Mouse (Mus musculus): ENCODE results near the gene Gm10226. TPM values are rescaled to one million over a fixed set of nuclear protein-coding genes. Genes with fewer than 3 reads are reported as not detected.
"Not testable (repeated sequence)": the region's sequence is repeated elsewhere in the genome, so short reads cannot be mapped to it uniquely, and the experiment has no call there.

Gm10226 gene
- polyA plus RNA-seq, 1 experiment from 2014 or later: 14.9 TPM

DNA sequence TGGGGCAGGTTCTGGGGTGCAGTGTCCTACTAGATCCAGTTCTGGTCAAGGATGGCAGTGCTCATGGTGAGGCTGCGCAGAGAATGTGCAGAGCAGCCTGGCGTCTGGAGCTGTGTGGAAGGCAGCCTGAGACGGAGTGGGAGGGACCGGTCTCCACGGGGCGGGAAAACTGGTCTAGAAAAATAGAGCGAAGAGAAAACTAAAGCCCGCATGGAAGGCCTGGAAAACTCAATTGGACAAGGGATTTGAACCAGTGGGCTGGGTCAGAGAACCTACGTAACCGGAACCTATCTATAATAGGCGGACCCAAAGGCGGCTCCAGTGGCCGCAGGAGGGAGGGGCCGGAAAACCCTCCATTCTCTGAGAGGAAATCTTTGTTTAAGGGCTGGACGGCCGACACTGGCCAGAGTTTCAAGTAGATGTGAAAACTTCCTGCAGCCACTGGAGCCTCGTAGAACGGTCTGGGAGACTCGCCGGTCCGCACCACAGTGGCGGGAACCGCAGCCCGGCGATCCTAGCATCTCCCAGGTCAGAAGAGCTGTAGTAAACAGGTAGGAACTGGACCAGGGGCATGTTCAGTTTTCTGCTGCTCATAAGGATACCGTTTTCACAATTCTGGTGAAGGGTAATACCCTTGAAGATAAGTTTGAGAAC, 15.8 kb downstream of the Gm10226 start, which contains the start of gene Zfp760:
TSS of gene Zfp760 (plus strand) at position 399 of the 654 bp plus-strand sequence.
- H3K4me1 ChIP-seq: peaks cover 10% of the 10 kb centered on the region
- WGBS: 4% methylated on average over 26 of the region's 26 CpGs
- H3K4me2 ChIP-seq (replicated peaks): peak within 1 kb of the TSS; percentile 60
- peak; percentile 97 for ATAC-seq (ENCODE audit: low FRiP score, low read depth)
- peak within 1 kb of the TSS; percentile 86 for H3K27ac ChIP-seq (replicated peaks)
- H3K27me3 ChIP-seq: no peaks in the 10 kb centered on the region
- peak within 1 kb of the TSS; percentile 68 for H3K9ac ChIP-seq (replicated peaks)
- no peaks in the 10 kb centered on the region for H3K9me3 ChIP-seq
- peak within 1 kb of the TSS; percentile 60 for H3K4me3 ChIP-seq
- peaks cover 19% of the 10 kb centered on the region for H3K36me3 ChIP-seq

DNA sequence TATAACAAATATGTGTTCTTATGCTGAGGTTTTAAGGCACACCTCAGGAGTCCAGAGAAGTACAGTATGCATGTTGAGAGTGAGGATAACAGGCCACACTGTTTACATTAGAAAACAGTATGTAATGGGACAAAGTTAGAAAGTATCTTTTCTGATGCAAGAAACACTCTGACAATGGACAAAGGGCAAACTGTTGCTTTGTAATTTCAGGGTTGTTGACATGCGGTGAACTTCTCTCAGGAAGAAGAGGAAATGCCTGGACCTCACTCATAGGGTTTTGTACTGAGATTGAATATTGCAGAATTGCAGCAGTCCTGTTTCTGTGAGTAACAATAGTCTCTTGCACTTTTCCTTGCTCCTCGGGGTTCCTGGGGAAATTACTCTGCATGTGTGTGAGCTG, 16.7 kb downstream of the Gm10226 start:
- WGBS: 39% methylated on average over 2 of the region's 2 CpGs
- Histone ChIP-seq H3K36me3 (peaks cover 22% of the 10 kb centered on the region), H3K9ac (replicated peaks) (peak overlapping the region; percentile 38; the same call in 1 of the 2 replicates), H3K9me3 (no peaks in the 10 kb centered on the region), H3K4me1 (peaks cover 10% of the 10 kb centered on the region), H3K4me3 (peak overlapping the region; percentile 60), H3K27me3 (no peaks in the 10 kb centered on the region), H3K27ac (replicated peaks) (no peak overlapping the region), H3K4me2 (replicated peaks) (peak overlapping the region; percentile 60)
- ATAC-seq (ENCODE audit: low FRiP score, low read depth): no peak

DNA sequence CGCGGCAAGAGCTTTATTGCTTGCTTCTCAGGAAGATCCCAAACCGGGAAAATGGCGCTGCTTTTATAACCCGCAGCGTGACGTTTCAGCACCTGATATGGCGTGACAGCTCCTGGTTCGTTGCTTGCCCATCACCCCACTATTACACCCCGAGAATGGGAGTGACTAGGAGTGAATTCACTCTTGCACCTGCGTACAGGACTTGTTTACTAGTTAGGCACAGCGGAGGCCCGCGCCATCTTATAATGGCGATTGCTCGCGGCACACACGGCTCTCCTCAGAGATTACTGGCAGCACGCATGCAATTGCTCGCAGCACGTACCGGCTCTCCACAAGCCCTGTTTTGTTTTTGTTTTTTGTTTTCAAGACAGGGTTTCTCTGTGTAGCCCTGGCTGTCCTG, 38.8 kb downstream of the Gm10226 start, which contains the start of gene Zfp229:
TSS of gene Zfp229 (plus strand) at position 301 of the 400 bp plus-strand sequence.
- H3K27me3 ChIP-seq; H3K27ac ChIP-seq (replicated peaks); H3K4me3 ChIP-seq; H3K9ac ChIP-seq (replicated peaks); H3K9me3 ChIP-seq; H3K36me3 ChIP-seq; H3K4me2 ChIP-seq (replicated peaks); ATAC-seq (ENCODE audit: low FRiP score, low read depth); H3K4me1 ChIP-seq: not testable (repeated sequence)
- 93% methylated on average over 12 of the region's 22 CpGs for WGBS

DNA sequence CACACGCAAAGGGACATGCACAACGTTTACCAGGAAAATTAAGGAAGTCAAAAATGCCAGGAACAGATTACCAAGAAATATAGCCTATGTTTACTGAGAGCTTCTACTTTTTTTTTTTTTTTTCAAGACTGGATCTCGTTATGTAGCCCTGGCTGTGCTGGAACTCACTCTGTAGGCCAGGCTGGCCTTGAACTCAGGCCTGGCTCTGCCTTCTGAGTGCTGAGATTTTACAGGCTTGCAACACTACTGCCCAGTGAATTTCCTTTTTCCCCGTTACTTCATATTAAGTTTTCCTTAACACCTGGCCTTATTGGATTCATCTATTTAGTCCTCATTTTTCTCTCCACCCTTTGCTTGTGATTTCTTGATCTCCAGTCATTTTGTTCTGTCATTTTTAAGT, 41.4 kb downstream of the Gm10226 start:
- WGBS: 85% methylated on average over 4 of the region's 4 CpGs
- H3K4me1 ChIP-seq: peaks cover 7% of the 10 kb centered on the region
- no peaks in the 10 kb centered on the region for H3K9me3 ChIP-seq
- peak overlapping the region; percentile 53 for H3K4me2 ChIP-seq (replicated peaks)
- 0 out of 2 replicates have a peak, but pooled peaks cover 10% of the 10 kb centered on the region for H3K36me3 ChIP-seq
- no peaks in the 10 kb centered on the region for H3K27me3 ChIP-seq
- H3K4me3 ChIP-seq: peak overlapping the region; percentile 71
- peak overlapping the region; percentile 74; the same call in 1 of the 2 replicates for H3K9ac ChIP-seq (replicated peaks)
- H3K27ac ChIP-seq (replicated peaks): peak overlapping the region; percentile 86
- ATAC-seq (ENCODE audit: low FRiP score, low read depth): no peak

DNA sequence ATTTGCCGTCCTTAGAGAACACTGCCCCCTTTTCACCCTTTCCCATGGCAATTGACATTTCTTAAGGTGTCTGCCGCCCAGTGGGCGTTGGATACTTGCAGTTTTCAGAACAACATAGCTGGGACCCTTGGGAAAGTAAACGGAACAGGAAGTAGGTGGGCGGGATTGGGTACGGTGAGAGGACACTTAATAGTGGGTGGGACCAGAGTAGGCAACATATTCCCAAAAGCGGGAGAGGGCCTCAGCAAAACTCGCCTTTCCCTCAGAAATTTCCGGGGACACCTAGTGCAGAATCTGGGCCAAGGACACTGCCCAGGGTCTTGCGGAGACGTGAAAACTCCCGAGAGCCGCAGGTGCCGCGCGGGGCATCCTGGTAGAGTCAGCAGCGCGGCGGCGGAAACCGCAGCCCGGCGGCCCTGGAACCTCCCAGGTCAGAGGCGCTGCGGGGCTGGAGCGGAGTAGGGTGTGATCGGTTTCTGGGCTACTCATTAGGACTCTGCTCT, 41.9 kb downstream of the Gm10226 start:
- peak; percentile 98 for ATAC-seq (ENCODE audit: low FRiP score, low read depth)
- Histone ChIP-seq H3K4me2 (replicated peaks) (peak overlapping the region; percentile 53), H3K27me3 (no peaks in the 10 kb centered on the region), H3K4me1 (peaks cover 7% of the 10 kb centered on the region), H3K9me3 (no peaks in the 10 kb centered on the region), H3K27ac (replicated peaks) (peak overlapping the region; percentile 86), H3K9ac (replicated peaks) (peak overlapping the region; percentile 74), H3K4me3 (peak overlapping the region; percentile 71), H3K36me3 (0 out of 2 replicates have a peak, but pooled peaks cover 12% of the 10 kb centered on the region)
- WGBS: under 1% methylated on average over 27 of the region's 27 CpGs

Other genes with a start within 250 kb of the Gm10226 start
- gene Zfp51, start 241.5 kb upstream of the Gm10226 start, polyA plus RNA-seq (2016; fragmentation: Nextera tagmentation; extraction: Ambion mirVana): 14.0 and 14.2 TPM in 2 replicates
- gene Zfp53, start 202.9 kb upstream of the Gm10226 start, polyA plus RNA-seq (2016; fragmentation: Nextera tagmentation; extraction: Ambion mirVana): 8.4 and 8.5 TPM in 2 replicates
- 2.0 TPM in 2 replicates for gene Zfp52, start 156.3 kb upstream of the Gm10226 start, polyA plus RNA-seq (2016; fragmentation: Nextera tagmentation; extraction: Ambion mirVana)
- gene Zfp948, start 124.9 kb upstream of the Gm10226 start, polyA plus RNA-seq (2016; fragmentation: Nextera tagmentation; extraction: Ambion mirVana): 13.2 and 14.1 TPM in 2 replicates
- gene Zfp983, start 41.2 kb upstream of the Gm10226 start, polyA plus RNA-seq (2016; fragmentation: Nextera tagmentation; extraction: Ambion mirVana): 9.2 and 10.7 TPM in 2 replicates
- 22.7 and 24.5 TPM in 2 replicates for gene Zfp760, start 15.9 kb downstream of the Gm10226 start, polyA plus RNA-seq (2016; fragmentation: Nextera tagmentation; extraction: Ambion mirVana)
- gene Zfp229, start 38.9 kb downstream of the Gm10226 start, polyA plus RNA-seq (2016; fragmentation: Nextera tagmentation; extraction: Ambion mirVana): 10.2 and 12.8 TPM in 2 replicates
- gene Zfp820, start 153.9 kb downstream of the Gm10226 start, polyA plus RNA-seq (2016; fragmentation: Nextera tagmentation; extraction: Ambion mirVana): 5.7 and 6.3 TPM in 2 replicates
- 8.3 and 9.2 TPM in 2 replicates for gene Zfp995, start 218.1 kb downstream of the Gm10226 start, polyA plus RNA-seq (2016; fragmentation: Nextera tagmentation; extraction: Ambion mirVana)

Data from midbrain, embryonic 12.5 days (tissue).